Mouse (Mus musculus): ENCODE data around the gene Duoxa1.
"Not testable (repeated sequence)": the region's sequence is repeated elsewhere in the genome, so short reads cannot be mapped to it uniquely, and the experiment has no call there.

Gene Duoxa1

DNA sequence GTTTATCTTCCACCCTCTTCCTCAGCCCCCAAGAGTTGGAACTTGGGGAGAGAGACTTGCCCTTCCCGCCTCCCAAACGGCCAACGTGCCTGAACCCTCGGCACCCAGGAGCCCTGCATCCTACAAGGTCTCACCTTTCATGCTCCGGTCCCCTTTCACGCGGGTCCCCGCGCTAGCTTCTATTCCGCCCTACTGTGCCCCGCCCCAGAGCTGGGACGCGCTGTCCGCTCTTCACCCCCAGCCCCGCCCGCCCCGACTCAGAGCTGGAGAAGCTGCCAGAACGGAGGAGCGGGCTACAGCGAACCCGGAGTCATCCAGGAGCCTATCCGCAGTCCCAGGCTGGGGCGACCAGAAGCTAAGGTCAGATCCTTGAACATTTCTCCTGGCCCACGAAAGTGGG is at the start of gene Duoxa1:
Gene Duoxa1 (minus strand): TSS at position 195 of the 400 bp plus-strand sequence.
- DNase-seq (ENCODE audit: low spot score), result no peak

GRCm38 (mm10) chr2:122362622-122363523 is 49.3 kb upstream of the Duoxa1 start:
- DNase-seq (ENCODE audit: low spot score), result peak; percentile 30

GRCm38 (mm10) chr2:122361868-122362621 is 48.5 kb upstream of the Duoxa1 start:
- DNase-seq (ENCODE audit: low spot score), result peak; percentile 32

DNA sequence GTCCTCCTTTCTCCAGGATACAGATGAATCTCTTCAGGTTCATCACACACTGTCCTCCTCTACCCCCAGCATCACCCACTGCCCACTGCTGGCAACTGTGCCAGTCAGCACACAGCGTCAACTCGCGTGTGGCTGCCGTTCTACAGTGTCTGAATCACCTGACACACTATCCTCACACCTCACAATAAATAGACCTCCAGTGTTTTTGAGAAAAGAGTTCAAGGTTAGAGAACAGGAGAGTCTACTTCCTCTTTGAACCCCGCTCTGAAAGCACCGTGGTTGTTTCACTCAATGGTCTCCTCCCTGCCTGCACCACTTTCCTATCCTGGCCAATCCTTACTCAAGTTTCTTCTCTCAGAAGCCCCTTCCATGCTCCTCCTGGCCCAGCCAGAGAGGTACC is 47.7 kb upstream of the Duoxa1 start:
- DNase-seq (ENCODE audit: low spot score), result no peak

DNA sequence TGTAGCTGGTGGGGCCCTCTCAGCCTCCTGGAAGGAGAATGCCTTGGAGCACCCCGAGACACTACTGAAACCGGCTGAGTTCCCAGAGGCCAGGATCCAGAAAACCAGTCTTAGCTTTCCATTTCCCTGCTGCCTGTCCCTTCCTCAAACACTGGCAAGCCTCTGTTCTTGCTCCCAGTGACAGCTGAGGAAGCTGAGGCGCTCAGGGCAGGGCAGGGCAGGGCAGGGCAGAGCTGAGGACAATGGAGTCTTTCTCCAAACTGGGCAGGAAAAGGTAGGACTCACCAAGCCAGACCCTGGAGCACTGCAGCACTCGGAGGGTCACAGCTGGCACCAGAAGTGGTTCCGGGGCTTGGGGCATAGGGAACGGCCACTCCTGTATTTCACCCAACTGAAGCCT is 46.8 kb upstream of the Duoxa1 start:
- no peak for DNase-seq (ENCODE audit: low spot score)

DNA sequence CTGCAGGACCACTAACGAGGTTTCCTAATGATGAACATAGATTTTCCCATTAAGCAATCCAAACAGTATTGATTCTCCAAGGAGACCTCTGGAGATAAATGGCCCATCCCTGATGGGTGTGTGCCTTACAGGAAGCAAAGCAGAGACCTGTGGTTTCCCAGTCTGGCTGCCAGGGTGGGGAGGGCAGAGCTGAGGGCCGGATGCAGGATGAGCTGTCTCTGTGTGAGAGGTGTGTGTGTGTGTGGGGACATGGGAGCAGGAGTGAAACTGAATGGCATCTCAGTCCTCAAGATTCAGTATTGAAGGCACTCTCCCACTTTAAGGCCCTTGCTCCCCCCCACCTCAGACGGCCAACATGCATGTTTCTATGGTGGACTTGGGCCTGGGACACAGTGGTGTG is 42.7 kb upstream of the Duoxa1 start:
- DNase-seq (ENCODE audit: low spot score), result no peak

DNA sequence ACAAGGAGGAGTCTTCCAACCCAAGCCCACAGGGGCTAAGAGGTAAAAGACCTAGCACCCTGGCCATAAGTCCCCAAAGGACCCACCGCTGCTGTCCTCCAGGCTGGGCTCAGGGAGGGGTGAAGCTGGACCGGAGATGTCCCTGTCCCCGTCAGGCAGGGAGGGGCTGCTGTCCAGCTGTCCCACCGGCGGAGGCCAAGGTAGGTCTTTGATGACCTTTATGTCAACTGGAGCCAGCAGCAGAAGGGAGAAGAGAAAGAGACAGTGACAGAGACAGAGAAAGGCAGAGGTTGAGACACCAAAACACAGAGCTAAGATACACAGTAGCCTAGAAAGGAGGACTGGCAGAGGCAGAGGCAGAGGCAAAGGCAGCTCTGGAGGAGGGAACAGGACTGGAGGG is 41.9 kb upstream of the Duoxa1 start:
- no peak for DNase-seq (ENCODE audit: low spot score)

DNA sequence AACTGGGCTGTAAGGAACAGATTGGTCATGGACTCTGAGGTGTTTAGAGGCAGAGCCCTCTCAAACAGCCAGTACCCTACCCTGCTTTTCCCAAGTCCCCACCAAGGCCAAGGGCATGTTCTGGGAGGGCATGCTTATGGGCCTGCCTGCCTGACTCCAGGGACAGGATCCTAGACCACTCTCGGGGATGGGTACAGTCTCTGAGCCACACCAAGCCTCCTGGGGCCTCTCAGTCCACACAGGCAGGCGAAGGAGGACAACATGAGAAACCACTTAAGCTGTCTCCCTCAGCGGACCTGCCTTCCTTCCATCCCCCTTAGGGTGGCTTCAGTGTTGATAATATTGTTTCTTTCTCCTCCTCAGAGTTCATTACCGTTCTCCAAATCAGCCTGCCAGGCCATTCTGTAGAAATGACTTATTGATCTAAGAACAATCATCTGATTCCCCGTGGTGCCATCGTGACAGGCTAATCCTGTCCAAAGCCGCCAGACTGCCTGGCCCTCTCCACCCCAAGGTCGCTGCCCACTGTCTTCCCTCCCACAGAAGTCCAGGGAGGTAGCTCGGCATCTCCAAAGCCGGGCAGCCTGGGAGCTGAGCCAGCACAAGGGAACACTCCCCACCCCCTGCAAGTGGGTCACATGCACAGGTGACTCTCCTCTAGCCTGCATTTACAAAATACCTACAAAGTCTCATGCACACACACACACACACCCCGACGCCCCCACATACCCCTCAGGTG is 40.8 kb upstream of the Duoxa1 start:
- peak; percentile 15 for DNase-seq (ENCODE audit: low spot score)

DNA sequence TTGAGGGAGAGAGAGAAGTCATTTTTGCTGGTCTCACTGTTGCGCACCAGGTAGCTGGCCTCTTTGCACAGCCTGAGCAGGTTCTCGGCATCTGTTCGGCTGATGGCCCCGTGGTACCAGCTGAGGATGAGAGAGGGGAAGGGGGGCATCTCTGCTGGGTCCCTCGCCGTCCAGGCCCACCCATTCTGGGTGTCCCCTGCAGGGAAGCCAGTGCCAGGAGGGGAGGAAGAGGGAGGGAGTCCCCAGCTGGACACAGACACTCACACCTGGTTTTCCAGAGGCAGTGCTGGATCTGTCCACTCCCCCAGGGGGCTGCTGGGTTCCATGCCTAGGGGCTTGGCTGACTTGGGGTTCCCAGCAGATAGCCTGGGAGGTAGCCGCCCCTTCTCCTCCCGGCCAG is 40.2 kb upstream of the Duoxa1 start:
- DNase-seq (ENCODE audit: low spot score), result no peak

DNA sequence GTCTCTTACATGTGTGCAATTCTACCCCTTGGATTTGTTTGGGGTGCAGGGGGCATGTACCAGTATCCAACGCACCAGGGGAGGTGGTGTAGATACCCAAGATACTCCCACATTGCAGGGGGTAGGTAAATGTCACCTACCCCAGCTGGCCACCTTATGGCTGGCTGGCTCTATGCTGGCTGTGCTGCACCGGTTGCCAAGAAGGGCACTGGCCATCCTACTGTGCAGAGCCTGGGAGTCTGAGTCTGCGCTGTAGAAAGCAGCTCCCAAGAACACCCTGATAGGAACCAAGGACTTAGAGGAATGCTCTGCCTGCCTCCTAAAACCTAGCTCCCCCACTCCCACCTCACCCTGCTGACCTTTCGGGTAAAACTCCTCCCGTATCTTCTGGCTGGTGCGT is 39.5 kb upstream of the Duoxa1 start:
- no peak for DNase-seq (ENCODE audit: low spot score)

- DNase-seq (ENCODE audit: low spot score), result no peak
These were observed 38.4 kb upstream of the Duoxa1 start for GRCm38 (mm10) chr2:122351931-122352329.

DNA sequence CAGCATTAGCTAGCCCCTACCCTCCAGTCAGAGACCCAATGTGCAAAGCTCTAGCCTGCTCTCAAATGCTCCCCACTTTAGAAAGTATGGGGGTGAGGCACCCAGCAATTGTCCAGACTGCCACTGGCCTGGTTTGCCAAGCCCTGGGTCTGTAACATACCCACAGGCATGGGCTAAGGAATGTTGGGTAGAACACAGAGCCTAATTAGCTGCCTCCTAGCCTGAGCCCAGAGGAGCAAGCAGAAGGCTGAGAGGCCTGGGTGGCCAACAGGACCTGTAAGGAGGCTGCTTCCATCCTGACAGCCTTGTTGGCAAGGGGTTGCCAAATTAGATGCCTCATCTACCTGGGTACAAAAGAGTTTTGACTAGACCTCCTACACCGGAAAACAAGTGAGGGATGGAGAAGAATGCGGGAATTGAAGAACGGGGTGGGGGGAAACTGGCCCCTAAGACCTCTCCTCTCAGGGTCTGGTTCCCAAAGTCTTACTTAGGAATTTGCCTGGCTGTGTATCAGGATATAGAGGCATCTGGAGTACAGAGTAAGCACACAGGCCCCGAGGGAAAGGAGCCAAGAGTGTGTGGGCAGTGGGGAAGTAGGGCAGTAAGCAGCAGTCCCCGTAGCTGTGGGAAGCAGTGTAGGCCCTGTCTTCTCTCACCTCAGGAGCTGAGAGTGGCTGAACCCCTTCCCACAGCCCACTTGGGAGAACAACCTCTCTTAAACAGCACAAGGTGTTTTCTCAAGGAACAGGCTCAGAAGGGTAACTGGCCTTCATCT is 37.8 kb upstream of the Duoxa1 start:
- no peak for DNase-seq (ENCODE audit: low spot score)

GRCm38 (mm10) chr2:122349136-122349785 is 35.7 kb upstream of the Duoxa1 start:
- no peak for DNase-seq (ENCODE audit: low spot score)

GRCm38 (mm10) chr2:122348531-122349131 is 35.1 kb upstream of the Duoxa1 start:
- peak; percentile 89 for DNase-seq (ENCODE audit: low spot score)

DNA sequence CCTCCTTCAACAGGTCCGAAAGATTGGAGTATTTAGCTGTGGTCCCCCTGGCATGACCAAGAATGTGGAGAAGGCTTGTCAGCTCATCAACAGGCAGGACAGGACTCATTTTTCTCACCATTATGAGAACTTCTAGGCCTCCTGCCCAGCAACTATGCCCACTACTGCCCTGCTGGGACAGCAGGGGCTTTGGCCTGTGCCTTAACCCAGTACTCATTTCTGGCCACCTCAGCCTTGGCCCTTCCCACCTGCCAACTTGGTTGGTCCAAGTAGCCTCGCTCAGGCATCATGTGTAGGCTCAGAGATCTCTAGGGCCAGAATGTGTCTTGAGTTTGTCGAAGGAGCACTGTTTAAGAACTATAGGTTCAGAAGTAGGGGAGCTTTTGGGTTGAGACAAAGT is 33.7 kb upstream of the Duoxa1 start:
- no peak for DNase-seq (ENCODE audit: low spot score)

GRCm38 (mm10) chr2:122346164-122346563 is 32.6 kb upstream of the Duoxa1 start:
- DNase-seq (ENCODE audit: low spot score), result not testable (repeated sequence)

- DNase-seq (ENCODE audit: low spot score), result no peak
These were observed 31.8 kb upstream of the Duoxa1 start for GRCm38 (mm10) chr2:122345106-122345893.

- no peak for DNase-seq (ENCODE audit: low spot score)
These were observed 23.8 kb upstream of the Duoxa1 start for GRCm38 (mm10) chr2:122337291-122337690.

GRCm38 (mm10) chr2:122334170-122334569 is 20.6 kb upstream of the Duoxa1 start:
- DNase-seq (ENCODE audit: low spot score), result no peak

DNA sequence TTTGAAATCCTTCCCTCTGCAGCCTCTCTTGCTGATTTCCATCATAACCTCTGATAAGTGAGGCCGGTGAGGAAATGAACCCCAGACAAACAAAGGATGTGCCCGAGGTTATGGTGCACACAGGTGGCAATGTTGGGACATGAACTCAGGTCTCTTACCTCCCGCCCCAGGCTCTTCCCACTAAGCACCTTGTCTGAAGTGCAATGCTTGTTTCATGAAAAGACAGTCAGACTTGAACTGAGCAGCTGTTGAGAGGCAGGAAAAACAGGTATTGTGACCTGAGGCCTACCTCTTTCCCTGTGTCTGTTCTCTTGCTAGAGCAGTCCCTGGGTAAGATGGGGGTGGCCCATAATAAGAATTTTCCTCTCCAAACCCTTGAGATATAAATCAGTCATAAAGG is 18.7 kb upstream of the Duoxa1 start:
- DNase-seq (ENCODE audit: low spot score), result no peak

Measured in retina, embryonic 14.5 days (tissue).